ENCODE assay signal across 32 mouse cellular contexts in the genomic region with DNA sequence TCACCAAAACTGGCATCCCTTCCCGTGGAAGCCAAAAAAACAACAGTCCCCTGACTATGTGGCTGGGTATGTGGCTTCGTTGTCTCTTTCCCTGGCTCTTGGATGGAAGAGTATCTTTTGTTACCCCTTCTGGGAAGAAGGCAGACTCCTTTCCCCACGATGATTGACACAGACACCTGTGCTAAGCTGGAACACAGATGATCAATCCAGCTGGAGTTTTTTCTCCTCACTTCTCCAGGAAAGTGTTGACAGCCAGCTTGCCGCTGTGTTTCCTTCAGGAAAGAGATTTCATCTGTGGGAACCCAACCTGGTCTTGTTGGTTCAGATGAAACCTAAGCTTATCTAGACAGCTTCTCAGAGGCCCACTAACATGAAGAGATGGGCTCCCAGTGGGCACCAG. TPM values are rescaled to one million over a fixed set of nuclear protein-coding genes. Genes with fewer than 3 reads are reported as not detected.
"Had no signal": no experiment of that assay in that cellular context is flagged by ENCODE, and none has a peak within 500 bp of the region (broad histone marks: within the 10 kb centered on the region; RNA-seq: fewer than 3 reads in every experiment).

No protein-coding gene starts in this region.

- DNase-seq: left cerebral cortex, postnatal 4 days; liver; liver, embryonic 13.5 days; liver, postnatal 0 days; lung, adult 18-20 months; lung, adult 2 months; lung, embryonic 14.5 days; lung, postnatal 10 days; lung, postnatal 14 days; lung, postnatal 36 days; lung, postnatal 4 days; midbrain, embryonic 14.5 days had no signal

- ATAC-seq: liver, embryonic 12.5 days; liver, postnatal 0 days; lung, postnatal 0 days; midbrain, embryonic 13.5 days; midbrain, embryonic 15.5 days; midbrain, embryonic 16.5 days had no signal

- H3K4me2 ChIP-seq: limb, embryonic 12.5 days; limb, embryonic 13.5 days; limb, embryonic 15.5 days; liver, embryonic 11.5 days; liver, embryonic 12.5 days; liver, embryonic 13.5 days; liver, embryonic 15.5 days; lung, embryonic 14.5 days; lung, embryonic 15.5 days; midbrain, embryonic 11.5 days; midbrain, embryonic 12.5 days; midbrain, embryonic 13.5 days; midbrain, embryonic 15.5 days; neural tube, embryonic 12.5 days had no signal

- H3K4me1 ChIP-seq: liver, embryonic 12.5 days; midbrain, embryonic 12.5 days; midbrain, embryonic 13.5 days; midbrain, embryonic 15.5 days had no signal

- H3K27ac ChIP-seq: limb, embryonic 10.5 days; limb, embryonic 12.5 days; limb, embryonic 13.5 days; limb, embryonic 15.5 days; liver, embryonic 12.5 days; liver, embryonic 13.5 days; liver, embryonic 14.5 days; liver, embryonic 15.5 days; lung, embryonic 15.5 days; macrophage; midbrain, embryonic 10.5 days; midbrain, embryonic 12.5 days; midbrain, embryonic 13.5 days; midbrain, embryonic 15.5 days; neural tube, embryonic 12.5 days had no signal

- H3K27me3 ChIP-seq: limb, embryonic 12.5 days; limb, embryonic 13.5 days; limb, embryonic 15.5 days; liver, embryonic 12.5 days; liver, embryonic 13.5 days; liver, embryonic 15.5 days; lung, embryonic 15.5 days; megakaryocyte, embryonic 14.5 days; midbrain, embryonic 12.5 days; midbrain, embryonic 13.5 days; midbrain, embryonic 15.5 days; neural tube, embryonic 12.5 days had no signal

- H3K9me3 ChIP-seq: limb, embryonic 10.5 days; limb, embryonic 12.5 days; limb, embryonic 15.5 days; liver, embryonic 12.5 days; liver, embryonic 13.5 days; liver, embryonic 15.5 days; lung, embryonic 15.5 days; midbrain, embryonic 10.5 days; midbrain, embryonic 12.5 days; midbrain, embryonic 13.5 days; midbrain, embryonic 15.5 days; neural tube, embryonic 12.5 days had no signal

- H3K36me3 ChIP-seq: limb, embryonic 10.5 days; limb, embryonic 12.5 days; limb, embryonic 13.5 days; limb, embryonic 15.5 days; liver, embryonic 13.5 days; liver, embryonic 15.5 days; lung, embryonic 15.5 days; midbrain, embryonic 10.5 days; midbrain, embryonic 12.5 days; midbrain, embryonic 13.5 days; midbrain, embryonic 15.5 days; neural tube, embryonic 12.5 days had no signal

- H3K9ac ChIP-seq: limb, embryonic 12.5 days; limb, embryonic 13.5 days; limb, embryonic 15.5 days; liver, embryonic 12.5 days; liver, embryonic 13.5 days; liver, embryonic 14.5 days; liver, embryonic 15.5 days; liver, postnatal 0 days; lung, embryonic 14.5 days; lung, embryonic 15.5 days; midbrain, embryonic 12.5 days; midbrain, embryonic 13.5 days; midbrain, embryonic 15.5 days; neural tube, embryonic 12.5 days had no signal

- H3K4me3 ChIP-seq: limb, embryonic 10.5 days; limb, embryonic 12.5 days; limb, embryonic 13.5 days; limb, embryonic 15.5 days; liver, embryonic 12.5 days; liver, embryonic 13.5 days; liver, embryonic 15.5 days; lung, embryonic 15.5 days; megakaryocyte, embryonic 14.5 days; midbrain, embryonic 10.5 days; midbrain, embryonic 12.5 days; midbrain, embryonic 13.5 days; midbrain, embryonic 15.5 days; neural tube, embryonic 12.5 days had no signal

RNA-seq across cellular contexts. Expression of a gene that starts 40.5 kb away (rescaled TPM):
- total RNA-seq: monocyte, adult 5-6 weeks had no signal
- polyA plus RNA-seq: macrophage had no signal
